Mouse (Mus musculus): ENCODE data around the gene Sipa1l2.

Gene Sipa1l2

GRCm38 (mm10) chr8:125368341-125369035 lies 201.1 kb downstream of the Sipa1l2 start:
- no peak for DNase-seq (ENCODE audit: low read depth)

All from c-Kit-positive CD71-negative TER-119-negative erythroid progenitor cells, embryonic 14.5 days (primary cell).